Mouse (Mus musculus): ENCODE results near the gene Ccdc117.

Gene Ccdc117

GRCm38 (mm10) chr11:5533108-5533507, 8.9 kb downstream of the Ccdc117 start:
- DNase-seq (ENCODE audit: low read depth, low spot score): no peak

- no peak for DNase-seq (ENCODE audit: low read depth, low spot score)
Measured at GRCm38 (mm10) chr11:5530717-5531116, 11.3 kb downstream of the Ccdc117 start.

GRCm38 (mm10) chr11:5530172-5530571, 11.8 kb downstream of the Ccdc117 start:
- no peak for DNase-seq (ENCODE audit: low read depth, low spot score)

GRCm38 (mm10) chr11:5528841-5529240, 13.1 kb downstream of the Ccdc117 start:
- no peak for DNase-seq (ENCODE audit: low read depth, low spot score)

GRCm38 (mm10) chr11:5527865-5528523, 14.0 kb downstream of the Ccdc117 start:
- no peak for DNase-seq (ENCODE audit: low read depth, low spot score)

GRCm38 (mm10) chr11:5526573-5527439, 15.2 kb downstream of the Ccdc117 start:
- DNase-seq (ENCODE audit: low read depth, low spot score): no peak

GRCm38 (mm10) chr11:5525418-5525817, 16.6 kb downstream of the Ccdc117 start:
- DNase-seq (ENCODE audit: low read depth, low spot score): no peak

- DNase-seq (ENCODE audit: low read depth, low spot score): no peak
Measured at GRCm38 (mm10) chr11:5522798-5523415, 19.1 kb downstream of the Ccdc117 start.

GRCm38 (mm10) chr11:5521516-5522291, 20.3 kb downstream of the Ccdc117 start:
- no peak for DNase-seq (ENCODE audit: low read depth, low spot score)

GRCm38 (mm10) chr11:5521266-5521515, 20.8 kb downstream of the Ccdc117 start:
- DNase-seq (ENCODE audit: low read depth, low spot score): no peak

GRCm38 (mm10) chr11:5520412-5521265, 21.3 kb downstream of the Ccdc117 start, which contains the start of gene Xbp1:
TSS of gene Xbp1 (plus strand) at chr11:5520659.
- peak; percentile 85 for DNase-seq (ENCODE audit: low read depth, low spot score)

GRCm38 (mm10) chr11:5519681-5520080, 22.3 kb downstream of the Ccdc117 start:
- no peak for DNase-seq (ENCODE audit: low read depth, low spot score)

GRCm38 (mm10) chr11:5517346-5517745, 24.6 kb downstream of the Ccdc117 start:
- no peak for DNase-seq (ENCODE audit: low read depth, low spot score)

- DNase-seq (ENCODE audit: low read depth, low spot score): no peak
Measured at GRCm38 (mm10) chr11:5516617-5517016, 25.4 kb downstream of the Ccdc117 start.

- DNase-seq (ENCODE audit: low read depth, low spot score): no peak
Measured at GRCm38 (mm10) chr11:5516151-5516550, 25.8 kb downstream of the Ccdc117 start.

GRCm38 (mm10) chr11:5515655-5516054, 26.3 kb downstream of the Ccdc117 start:
- no peak for DNase-seq (ENCODE audit: low read depth, low spot score)

- no peak for DNase-seq (ENCODE audit: low read depth, low spot score)
Measured at GRCm38 (mm10) chr11:5515196-5515595, 26.8 kb downstream of the Ccdc117 start.

- no peak for DNase-seq (ENCODE audit: low read depth, low spot score)
Measured at GRCm38 (mm10) chr11:5514091-5514490, 27.9 kb downstream of the Ccdc117 start.

GRCm38 (mm10) chr11:5512961-5513360, 29.0 kb downstream of the Ccdc117 start:
- no peak for DNase-seq (ENCODE audit: low read depth, low spot score)

GRCm38 (mm10) chr11:5512099-5512725, 29.8 kb downstream of the Ccdc117 start:
- DNase-seq (ENCODE audit: low read depth, low spot score): no peak
